Mouse (Mus musculus) naive thymus-derived CD4-positive, alpha-beta T cell, adult 5 months (primary cell): Measurements from ENCODE around the gene Scgb1c1. TPM values are rescaled to one million over a fixed set of nuclear protein-coding genes. Genes with fewer than 3 reads are reported as not detected.

ENCODE experiments used
- polyA plus RNA-seq: library from polyadenylated mRNA; unstranded; fragments of 100-300 nt; shearing (Covaris generic); gene quantifications from one replicate; pipeline ENCODE4 v1.2.1, GENCODE M21; 2017

The Scgb1c1 gene
- not detected for polyA plus RNA-seq

GRCm38 (mm10) chr7:140844905-140845665 lies at the start of gene Scgb1c1:
Gene Scgb1c1, plus strand, starts transcription at chr7:140845547.

DNA sequence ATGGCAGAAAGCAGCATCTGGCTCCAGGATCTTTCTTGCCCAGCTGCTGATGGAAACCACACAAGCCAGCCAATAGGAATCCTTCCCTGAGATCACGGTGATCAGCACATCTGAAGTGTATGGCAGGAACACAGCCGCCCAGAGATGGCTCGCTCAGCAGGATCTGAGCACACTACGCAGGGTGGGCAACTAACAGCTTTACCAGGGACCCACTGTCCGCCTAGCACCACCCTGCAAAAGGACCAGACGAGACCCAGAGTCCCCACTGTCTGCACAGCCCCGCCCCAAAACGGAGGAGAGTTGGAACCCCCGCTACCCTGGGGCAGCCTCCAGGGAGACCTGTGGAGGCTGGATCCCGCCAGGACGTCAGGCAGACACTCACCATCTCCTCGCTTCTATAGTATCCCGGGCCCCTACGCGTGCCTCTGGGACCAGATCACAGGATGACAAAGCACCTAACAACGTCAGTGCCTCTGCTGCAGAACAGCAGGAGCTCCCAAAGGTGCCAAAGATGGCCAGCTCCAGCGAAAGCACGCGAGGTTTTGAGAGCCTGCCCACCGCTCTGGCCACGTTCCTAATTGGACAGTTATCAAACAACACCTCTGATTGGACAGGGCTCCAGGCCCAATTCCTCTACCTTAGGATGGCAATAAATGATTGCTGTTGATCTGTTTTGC lies 23.6 kb upstream of the Scgb1c1 start, which contains the start of gene Zfp941:
Gene Zfp941, minus strand, starts transcription at position 526 of the 677 bp plus-strand sequence.

GRCm38 (mm10) chr7:140834968-140835757 lies 10.2 kb upstream of the Scgb1c1 start, which contains the start of gene Urah:
Gene Urah, plus strand, starts transcription at chr7:140835018.

DNA sequence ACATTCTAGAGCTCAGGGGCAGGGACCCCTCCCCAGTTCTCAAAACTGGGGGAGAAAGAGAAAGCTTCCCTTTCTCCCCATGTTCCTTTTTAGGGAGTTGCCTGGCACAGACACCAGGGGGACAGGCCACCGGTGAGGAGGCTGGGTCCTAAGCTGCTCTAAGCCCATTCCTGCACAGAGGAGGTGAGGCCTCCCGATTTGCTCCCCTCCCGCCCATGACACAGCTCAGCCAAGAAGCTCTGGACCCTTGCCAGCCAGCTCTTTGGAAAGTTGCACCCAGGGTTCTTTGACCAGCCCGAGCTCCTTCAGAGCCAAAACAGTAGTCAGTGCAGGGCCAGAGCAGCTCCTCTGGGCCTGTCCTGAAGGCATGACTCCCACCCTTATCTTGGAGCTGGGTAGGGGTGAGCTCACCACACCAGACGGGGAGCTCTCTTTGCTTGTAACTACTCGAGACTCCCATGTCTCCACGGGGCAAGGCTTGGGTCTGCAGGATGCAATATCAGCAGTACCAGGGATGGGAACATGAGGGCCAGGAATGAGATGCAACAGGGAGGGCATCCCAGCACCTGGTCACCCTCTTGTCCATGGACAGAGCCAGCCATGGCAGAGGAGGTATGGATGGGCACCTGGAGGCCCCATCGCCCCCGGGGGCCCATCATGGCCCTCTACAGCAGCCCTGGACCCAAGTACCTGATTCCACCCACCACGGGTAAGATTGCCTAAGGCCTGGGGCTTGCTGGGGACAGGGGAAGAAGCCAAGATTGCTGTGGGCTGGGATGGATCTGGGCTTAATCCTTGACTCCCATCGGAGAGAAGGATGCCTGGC lies 2.6 kb downstream of the Scgb1c1 start, which contains the start of gene Odf3:
Gene Odf3, plus strand, starts transcription at position 51 of the 826 bp plus-strand sequence.

DNA sequence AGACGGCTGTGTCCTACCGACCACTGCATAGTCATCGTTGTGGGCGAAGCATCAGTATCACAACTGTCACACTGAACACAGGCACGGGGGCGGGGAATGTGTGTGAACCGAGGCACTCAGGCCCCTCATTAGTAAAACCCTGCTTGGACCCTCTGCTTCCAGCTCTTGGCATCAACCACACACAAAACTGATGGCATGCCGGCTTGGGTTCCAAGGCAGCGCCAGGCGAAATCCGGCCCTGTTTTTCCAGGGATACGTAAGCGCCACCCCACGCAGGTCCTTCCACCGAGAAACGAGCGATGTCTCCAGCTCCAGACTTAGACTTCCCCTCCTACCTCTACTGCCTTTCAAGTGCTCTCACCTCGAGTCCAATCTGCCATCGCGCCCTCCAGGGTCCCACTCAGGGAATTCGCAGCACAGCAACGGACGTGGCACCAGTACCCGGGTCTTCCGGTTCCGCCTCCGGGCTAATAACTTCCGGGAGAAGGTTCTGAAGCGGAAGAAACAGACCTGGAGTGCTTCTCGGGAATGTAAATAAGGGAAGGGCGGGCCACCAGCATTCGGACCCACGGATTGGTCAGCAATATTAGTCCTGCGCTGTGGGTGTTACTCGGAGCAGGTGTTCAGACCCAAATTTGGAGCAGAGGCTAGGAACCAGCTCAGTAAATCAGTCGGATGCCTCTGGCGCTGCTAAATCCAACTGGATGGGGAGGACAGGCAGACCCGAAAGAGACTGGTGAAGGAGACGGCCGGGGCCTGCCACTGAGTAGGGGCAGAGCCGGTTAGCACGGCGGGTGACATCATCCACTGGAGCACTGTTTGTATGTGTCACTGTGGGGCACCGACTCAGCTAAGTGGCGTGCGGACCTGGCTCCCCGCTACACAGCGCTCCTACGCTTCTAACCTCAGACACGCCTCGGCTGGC lies 10.8 kb downstream of the Scgb1c1 start, which contains the start of gene Gm45785:
Gene Gm45785, minus strand, starts transcription at position 472 of the 925 bp plus-strand sequence.

GRCm38 (mm10) chr7:140856785-140857549 lies 11.6 kb downstream of the Scgb1c1 start, which contains the start of gene Ric8a:
Gene Ric8a, plus strand, starts transcription at chr7:140856957.

DNA sequence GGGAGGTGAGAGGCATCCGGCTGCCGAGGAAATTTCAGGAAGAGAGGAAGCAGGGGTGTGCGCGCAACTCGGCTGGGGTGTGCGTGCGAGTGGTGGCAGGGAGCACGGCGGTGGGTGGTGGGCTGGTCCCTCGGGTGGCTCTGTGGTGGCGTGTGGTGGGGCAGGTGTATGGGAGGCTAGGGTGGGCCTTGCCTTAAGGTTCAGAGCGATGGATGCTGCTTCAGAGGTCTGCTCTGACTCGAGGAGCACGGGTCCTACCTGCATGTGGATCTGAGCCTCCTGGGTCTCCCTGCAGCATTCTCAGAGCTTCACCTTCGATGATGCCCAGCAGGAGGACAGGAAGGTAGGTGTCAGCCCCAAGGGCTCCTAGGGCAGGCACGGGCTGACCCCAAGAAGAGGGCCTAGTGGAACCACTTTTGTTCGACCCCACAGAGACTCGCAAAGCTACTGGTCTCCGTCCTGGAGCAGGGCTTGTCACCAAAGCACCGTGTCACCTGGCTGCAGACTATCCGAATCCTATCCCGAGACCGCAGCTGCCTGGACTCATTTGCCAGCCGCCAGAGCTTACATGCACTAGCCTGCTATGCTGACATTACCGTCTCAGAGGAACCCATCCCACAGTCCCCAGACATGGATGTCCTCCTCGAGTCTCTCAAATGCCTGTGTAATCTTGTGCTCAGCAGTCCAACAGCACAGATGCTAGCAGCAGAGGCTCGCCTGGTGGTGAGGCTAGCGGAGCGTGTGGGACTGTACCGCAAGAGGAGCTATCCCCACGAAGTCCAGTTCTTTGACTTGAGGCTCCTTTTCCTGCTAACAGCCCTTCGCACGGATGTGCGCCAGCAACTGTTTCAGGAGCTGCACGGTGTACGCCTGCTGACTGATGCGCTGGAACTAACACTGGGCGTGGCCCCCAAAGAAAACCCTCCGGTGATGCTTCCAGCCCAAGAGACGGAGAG lies 12.5 kb downstream of the Scgb1c1 start, which contains the start of gene Bet1l:
Gene Bet1l, minus strand, starts transcription at position 28 of the 956 bp plus-strand sequence.

DNA sequence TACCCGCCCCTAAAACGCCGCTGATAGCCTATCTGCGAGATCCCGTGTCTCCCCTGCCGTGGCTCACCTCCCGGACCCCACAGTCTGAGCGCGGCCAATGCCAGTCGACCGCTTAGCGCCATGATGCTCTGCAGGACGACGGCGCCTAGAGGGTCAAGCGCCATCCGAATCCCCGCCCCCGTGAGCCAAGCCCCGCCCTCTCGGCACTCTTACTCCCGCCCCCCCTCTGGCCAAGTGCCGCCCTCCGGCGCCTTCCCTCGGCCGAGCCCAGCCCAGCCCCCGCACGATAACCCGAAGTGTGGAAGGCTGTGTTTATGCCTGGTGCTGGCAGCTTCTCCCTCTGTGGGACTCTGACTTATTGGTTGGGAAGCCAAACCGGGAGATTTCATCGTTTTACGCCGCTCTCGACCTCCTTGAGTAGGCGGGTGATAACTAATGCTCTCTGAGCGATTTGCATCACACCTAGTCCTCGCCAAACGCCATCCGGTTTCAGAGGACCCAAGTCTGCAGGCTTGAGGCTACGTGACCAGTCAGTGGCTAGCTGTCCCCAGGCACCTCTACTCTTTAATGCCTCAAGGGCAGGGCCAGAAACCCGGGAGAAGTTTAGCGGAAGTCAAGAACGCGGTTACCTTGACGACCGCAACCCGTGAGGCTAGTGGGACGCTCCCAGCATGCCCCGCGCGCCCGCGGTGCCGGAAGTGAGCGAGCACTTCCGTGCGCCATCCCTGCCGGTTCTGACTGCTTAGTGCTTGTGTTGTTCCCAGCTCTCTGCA lies 36.5 kb downstream of the Scgb1c1 start, which contains the start of the genes Psmd13 and Sirt3:
Gene Psmd13, plus strand, starts transcription at position 273 of the 773 bp plus-strand sequence.
Gene Sirt3, minus strand, starts transcription at position 614 of the 773 bp plus-strand sequence.

Other genes with a start within 250 kb of the Scgb1c1 start
- not detected for gene Olfr46, start 244.3 kb upstream of the Scgb1c1 start, polyA plus RNA-seq
- gene Olfr61, start 216.6 kb upstream of the Scgb1c1 start, polyA plus RNA-seq = not detected
- gene Olfr53, start 199.1 kb upstream of the Scgb1c1 start, polyA plus RNA-seq = not detected
- not detected for gene Olfr539, start 185.6 kb upstream of the Scgb1c1 start, polyA plus RNA-seq
- not detected for gene Olfr45, start 163.6 kb upstream of the Scgb1c1 start, polyA plus RNA-seq
- not detected for gene Olfr541, start 148.3 kb upstream of the Scgb1c1 start, polyA plus RNA-seq
- not detected for gene Cyp2e1, start 81.8 kb upstream of the Scgb1c1 start, polyA plus RNA-seq
- gene Syce1, start 57.7 kb upstream of the Scgb1c1 start, polyA plus RNA-seq = 0.47 TPM
- 0.11 TPM for gene Zfp941, start 23.4 kb upstream of the Scgb1c1 start, polyA plus RNA-seq
- not detected for gene Urah, start 10.5 kb upstream of the Scgb1c1 start, polyA plus RNA-seq
- gene Odf3, start 2.3 kb downstream of the Scgb1c1 start, polyA plus RNA-seq = not detected
- not detected for gene Gm45785, start 10.8 kb downstream of the Scgb1c1 start, polyA plus RNA-seq
- gene Ric8a, start 11.4 kb downstream of the Scgb1c1 start, polyA plus RNA-seq = 93.6 TPM
- 48.0 TPM for gene Bet1l, start 12.0 kb downstream of the Scgb1c1 start, polyA plus RNA-seq
- 144 TPM for gene Psmd13, start 36.4 kb downstream of the Scgb1c1 start, polyA plus RNA-seq
- gene Sirt3, start 36.8 kb downstream of the Scgb1c1 start, polyA plus RNA-seq = 6.2 TPM
- not detected for gene Cox8b, start 54.9 kb downstream of the Scgb1c1 start, polyA plus RNA-seq
- gene Nlrp6, start 75.4 kb downstream of the Scgb1c1 start, polyA plus RNA-seq = not detected
- gene Pgghg, start 95.8 kb downstream of the Scgb1c1 start, polyA plus RNA-seq = 11.9 TPM
- not detected for gene Ifitm5, start 104.7 kb downstream of the Scgb1c1 start, polyA plus RNA-seq
- gene Gm45717, start 110.4 kb downstream of the Scgb1c1 start, polyA plus RNA-seq = not detected
- not detected for gene Ifitm2, start 110.4 kb downstream of the Scgb1c1 start, polyA plus RNA-seq
- gene Ifitm1, start 121.7 kb downstream of the Scgb1c1 start, polyA plus RNA-seq = not detected
- gene Ifitm3, start 165.2 kb downstream of the Scgb1c1 start, polyA plus RNA-seq = not detected
- gene Ifitm6, start 172.4 kb downstream of the Scgb1c1 start, polyA plus RNA-seq = not detected
- gene Gm17387, start 183.6 kb downstream of the Scgb1c1 start, polyA plus RNA-seq = not detected
- 0.85 TPM for gene B4galnt4, start 215.6 kb downstream of the Scgb1c1 start, polyA plus RNA-seq
- gene Pkp3, start 232.7 kb downstream of the Scgb1c1 start, polyA plus RNA-seq = 95.4 TPM